Mouse (Mus musculus) cortical plate, adult 2 months (tissue): ENCODE data around the gene Tmem131.

Experiments
- CTCF ChIP-seq: fragments of 200-500 bp; IDR thresholded peaks from 2 replicates; pipeline ENCODE4 v1.5.1; 2011; ENCODE audit warnings: mild to moderate bottlenecking, control low read depth, low read length; ENCODE audit not compliant: insufficient read depth; ENCODE audit errors: extremely low read depth
- POLR2A ChIP-seq: fragments of 200-500 bp; IDR thresholded peaks from 2 replicates; pipeline ENCODE4 v1.6.1; 2011; ENCODE audit warnings: mild to moderate bottlenecking, low read length, control low read depth; ENCODE audit not compliant: insufficient read depth; ENCODE audit errors: extremely low read depth

- TF ChIP-seq POLR2A: no peak
- TF ChIP-seq CTCF: no peak
These were observed 4.0 kb upstream of the Tmem131 start for GRCm38 (mm10) chr1:36947448-36947847.
